Mouse (Mus musculus) adrenal gland (tissue): ENCODE data around the gene Acot7.

Experiments used
- intact Hi-C: fragments of 180-260 bp; cut with DNase I; formaldehyde crosslinking; loops from one replicate; pipeline ENCODE4 v1.15.1; 2025
- long read RNA-seq, 2 experiments: library from polyadenylated mRNA; unstranded; transcript quantifications; one replicate each; pipeline ENCODE4 v2.0.0; 2020; ENCODE audit warnings: borderline replicate concordance in 1 of 2; ENCODE audit not compliant: insufficient replicate concordance in 1 of 2

Acot7 gene
- long read RNA-seq, experiment 1, transcript Acot7-206 (9 exons, 1,505 nt) = minor isoform, 7 of 23 reads
- long read RNA-seq, experiment 1, transcript Acot7-202 (9 exons, 1,457 nt) = major isoform, 15 of 23 reads
- long read RNA-seq, experiment 1, partial matches to known transcripts = 0 of 23 reads
- long read RNA-seq, experiment 1, other reads (novel, unspliced or antisense) = 1 of 23 reads
- long read RNA-seq, experiment 2, transcript Acot7-206 (9 exons, 1,505 nt) = minor isoform, 6 of 38 reads
- long read RNA-seq, experiment 2, transcript Acot7-202 (9 exons, 1,457 nt) = major isoform, 26 of 38 reads
- long read RNA-seq, experiment 2, partial matches to known transcripts = 3 of 38 reads
- long read RNA-seq, experiment 2, other reads (novel, unspliced or antisense) = 3 of 38 reads

DNA sequence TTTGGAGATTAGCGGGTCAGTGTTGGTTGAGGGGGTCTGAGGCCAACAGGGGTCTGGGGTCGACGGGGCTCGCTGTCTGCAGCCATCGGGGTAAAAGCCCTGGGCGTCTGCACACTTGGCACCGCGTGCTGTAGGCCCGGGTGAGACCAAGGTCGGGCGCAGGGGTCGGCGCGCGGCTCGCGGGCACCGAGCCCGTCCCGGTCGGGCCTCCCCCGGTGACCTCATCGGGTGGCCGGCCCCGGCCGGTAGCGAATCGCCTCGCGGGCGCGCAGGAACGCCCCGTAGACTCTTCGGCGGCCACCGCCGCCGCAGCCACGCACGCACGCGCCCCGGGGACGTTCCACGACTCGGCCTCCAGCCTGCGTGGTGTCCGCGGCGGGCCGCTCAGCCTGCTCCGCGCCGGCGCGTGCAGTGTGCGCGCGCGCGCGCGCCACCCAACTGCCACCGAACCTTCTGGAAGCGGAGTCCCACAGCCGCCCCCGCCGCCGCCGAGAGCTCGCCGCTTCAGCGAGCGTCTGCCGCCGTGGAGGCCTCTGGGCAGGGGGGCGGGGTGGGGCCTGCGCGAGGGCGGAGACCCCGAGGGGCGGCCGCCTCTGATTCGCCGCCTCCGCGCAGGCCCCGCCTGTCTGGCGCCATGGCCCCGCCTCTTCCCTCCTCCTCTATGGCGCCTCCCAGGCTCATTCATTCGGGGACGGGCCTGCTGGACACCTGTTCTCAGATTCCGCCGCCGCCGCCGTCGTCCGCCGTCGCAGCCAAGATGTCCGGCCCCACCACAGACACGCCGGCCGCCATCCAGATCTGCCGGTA lies at the start of gene Acot7:
Acot7 (plus strand) TSS at position 598 of the 807 bp plus-strand sequence.
- intact Hi-C loops = loop anchor here (10.0 kb wide), 1 partner anchor 257 kb away; no protein-coding TSS in a partner anchor

GRCm38 (mm10) chr4:152128784-152129183 lies 49.1 kb upstream of the Acot7 start:
- intact Hi-C loops = no loop called here

GRCm38 (mm10) chr4:152129395-152129930 lies 48.5 kb upstream of the Acot7 start:
- intact Hi-C loops = no loop called here

DNA sequence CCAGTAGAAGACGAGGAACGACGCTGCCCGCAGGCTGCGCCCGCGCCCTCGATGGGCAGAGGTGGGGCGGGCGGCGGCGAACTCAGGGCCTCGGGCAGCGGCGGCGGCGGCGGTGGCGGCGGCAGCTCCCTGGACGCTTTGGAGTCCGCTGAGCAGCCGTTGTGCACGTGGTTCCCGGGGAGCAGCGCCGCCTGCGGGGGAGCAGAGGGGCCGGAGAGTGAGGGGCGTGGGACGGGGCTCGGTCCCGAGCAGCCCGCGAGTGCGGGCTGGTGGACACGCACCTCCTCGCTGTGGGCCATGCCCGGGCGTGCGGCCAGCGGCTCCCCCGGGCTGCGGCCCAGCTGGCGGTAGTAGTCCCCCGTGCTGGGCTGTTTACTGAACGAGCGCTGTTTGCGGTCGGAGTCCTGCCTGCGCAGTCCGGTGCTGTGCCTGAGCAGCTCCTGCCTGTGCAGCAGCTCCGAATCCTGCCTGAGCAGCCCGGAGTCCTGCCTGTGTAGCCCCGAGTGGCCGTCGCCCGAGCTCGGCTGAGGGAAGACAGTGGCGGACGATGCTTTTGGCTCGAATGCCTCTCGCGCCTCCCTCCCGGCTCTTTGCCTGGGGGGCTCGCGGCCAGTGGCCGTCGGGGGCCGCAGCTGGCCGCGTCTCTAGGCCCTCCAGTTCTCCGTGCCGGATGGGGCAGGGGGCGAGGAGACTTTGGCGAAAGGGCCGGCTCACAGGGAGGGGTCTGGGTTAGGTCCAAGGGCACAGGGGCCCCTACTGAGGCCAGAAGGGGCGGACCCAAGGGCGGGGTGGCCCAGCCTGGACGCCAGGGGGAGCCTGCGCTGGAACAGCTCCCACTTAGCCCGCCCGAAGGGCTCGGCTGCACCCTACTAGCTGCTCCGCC lies 46.9 kb upstream of the Acot7 start:
- intact Hi-C loops = no loop called here

DNA sequence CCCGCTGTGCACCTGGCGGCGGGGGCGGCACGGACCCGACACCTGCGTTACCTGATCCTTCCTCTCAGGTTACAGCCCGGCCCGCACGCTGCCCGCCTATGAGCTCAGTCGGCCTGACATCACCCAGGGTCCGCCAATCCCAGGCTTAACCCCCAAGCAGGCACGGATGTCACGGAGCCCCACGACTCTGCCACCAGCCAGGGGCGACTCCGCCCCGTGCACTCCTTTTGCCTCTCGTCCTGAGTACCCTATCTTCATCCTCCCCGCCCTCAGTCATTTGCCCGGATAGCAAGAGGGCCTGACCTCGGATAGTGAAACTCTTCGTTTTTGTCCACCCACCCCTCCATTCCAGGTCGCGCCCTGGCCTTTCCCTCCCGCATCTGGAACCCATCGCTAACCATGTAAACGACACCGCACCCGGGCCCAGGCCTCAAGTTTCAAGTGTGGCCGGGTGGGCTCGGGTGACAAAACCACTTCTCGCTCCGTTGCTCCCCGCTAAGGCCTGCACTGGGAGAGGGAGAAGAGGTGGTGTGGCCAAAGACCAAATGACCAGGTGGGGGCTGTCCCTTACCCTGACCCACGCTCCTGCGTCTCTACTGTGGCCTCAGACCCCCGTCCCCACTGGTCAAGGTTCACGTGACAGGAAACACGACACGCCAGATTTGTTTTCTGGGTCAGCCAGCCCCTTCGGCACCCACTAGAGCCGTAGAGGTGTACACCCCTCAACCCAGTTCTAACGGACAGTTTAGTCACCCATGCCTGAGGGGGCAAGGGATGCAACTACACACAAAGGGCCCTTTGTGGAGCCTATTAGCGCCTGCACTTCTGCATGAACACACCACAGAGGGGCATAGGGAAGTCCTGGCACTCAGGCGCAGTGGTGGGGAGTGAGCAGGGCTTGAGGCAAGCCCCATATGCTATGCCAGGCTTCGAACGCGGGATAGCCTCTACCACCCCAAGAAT lies 45.8 kb upstream of the Acot7 start:
- intact Hi-C loops = no loop called here

- intact Hi-C loops = no loop called here
Measured at GRCm38 (mm10) chr4:152132772-152133169, 45.2 kb upstream of the Acot7 start.

DNA sequence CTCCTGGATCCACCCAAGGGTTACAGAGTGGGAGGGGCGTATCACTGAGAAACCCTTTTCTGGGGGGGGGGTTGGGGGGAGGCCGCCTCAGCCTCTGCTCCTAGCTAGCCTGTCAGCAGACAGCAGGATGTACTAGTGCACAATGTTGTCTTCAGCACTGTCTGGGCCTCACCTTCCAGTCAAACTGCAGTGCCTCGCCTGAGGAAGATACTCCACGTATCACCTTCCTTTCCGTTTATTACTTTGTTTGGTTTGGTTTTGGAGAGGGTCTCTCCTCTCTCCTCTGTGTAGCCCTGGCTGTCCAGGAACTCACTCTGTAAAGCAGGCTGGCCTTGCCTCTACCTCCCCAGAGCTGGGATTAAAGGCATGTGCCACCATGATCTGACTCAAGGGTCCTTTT lies 44.7 kb upstream of the Acot7 start:
- intact Hi-C loops = no loop called here

GRCm38 (mm10) chr4:152134507-152134906 lies 43.4 kb upstream of the Acot7 start:
- intact Hi-C loops = no loop called here

- intact Hi-C loops = loop anchor here (5.0 kb wide), 1 partner anchor 33 kb away; no protein-coding TSS in a partner anchor
Measured at GRCm38 (mm10) chr4:152135363-152135762, 42.6 kb upstream of the Acot7 start.

DNA sequence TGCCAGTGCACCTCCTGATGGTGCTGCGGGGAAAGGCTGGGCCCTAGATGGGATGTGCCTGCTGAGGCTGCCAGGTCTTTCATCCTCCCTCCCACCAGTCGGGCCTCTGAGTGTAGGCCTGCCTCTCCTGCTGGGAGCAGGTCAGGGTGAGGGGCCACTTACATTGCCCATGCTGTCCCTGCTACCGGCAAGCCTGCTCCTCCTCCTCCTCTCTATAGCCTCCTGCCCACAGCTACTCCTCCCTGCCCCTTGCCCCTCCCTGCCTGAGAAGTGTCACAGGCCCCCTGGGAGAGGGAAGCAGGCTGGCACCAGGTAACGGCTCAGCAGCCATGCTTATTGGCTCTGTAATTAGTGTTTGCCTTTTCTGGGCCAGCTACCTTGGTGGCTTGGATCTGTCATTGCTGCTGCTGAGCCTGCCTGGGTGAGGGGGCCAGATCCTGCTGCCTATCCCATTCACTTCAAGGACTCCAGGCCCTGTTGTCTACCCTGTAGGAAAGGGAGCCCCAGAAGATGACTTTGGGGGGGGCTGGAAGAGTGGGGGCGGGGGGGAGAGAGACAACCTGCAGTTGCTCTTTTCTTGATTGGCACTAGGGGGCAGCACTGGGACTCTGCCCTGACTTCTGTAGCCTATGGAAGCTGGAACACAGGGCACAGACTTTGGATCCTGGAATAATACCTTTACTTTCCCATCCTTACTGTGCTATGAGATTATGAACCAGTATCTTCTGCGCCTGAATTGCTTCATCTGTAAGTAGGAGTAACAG lies 41.6 kb upstream of the Acot7 start:
- intact Hi-C loops = loop anchor here (5.0 kb wide), 1 partner anchor 34 kb away; no protein-coding TSS in a partner anchor

DNA sequence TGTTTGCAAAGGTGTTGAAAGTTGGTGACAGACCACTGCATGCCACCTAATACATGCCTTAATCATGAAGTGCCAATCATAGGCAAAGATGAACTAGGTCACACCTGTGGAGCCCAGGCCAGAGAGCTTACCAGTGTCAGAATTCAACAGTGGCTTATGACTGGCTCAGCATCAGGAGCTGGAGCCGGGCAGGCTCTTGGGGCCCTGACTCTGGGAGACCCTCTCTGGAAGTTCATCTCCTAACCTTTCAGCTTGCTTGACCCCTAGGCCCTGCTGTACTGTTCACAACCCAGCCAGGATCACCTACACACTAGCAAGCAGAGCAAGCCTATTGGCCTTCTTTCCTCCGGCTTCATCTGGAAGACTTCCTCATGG lies 41.1 kb upstream of the Acot7 start:
- intact Hi-C loops = loop anchor here (5.0 kb wide), 1 partner anchor 35 kb away; no protein-coding TSS in a partner anchor

GRCm38 (mm10) chr4:152138497-152139260 lies 39.3 kb upstream of the Acot7 start:
- intact Hi-C loops = loop anchor here (5.0 kb wide), 1 partner anchor 36 kb away; no protein-coding TSS in a partner anchor

- intact Hi-C loops = no loop called here
Measured at GRCm38 (mm10) chr4:152140441-152140840, 37.5 kb upstream of the Acot7 start.

DNA sequence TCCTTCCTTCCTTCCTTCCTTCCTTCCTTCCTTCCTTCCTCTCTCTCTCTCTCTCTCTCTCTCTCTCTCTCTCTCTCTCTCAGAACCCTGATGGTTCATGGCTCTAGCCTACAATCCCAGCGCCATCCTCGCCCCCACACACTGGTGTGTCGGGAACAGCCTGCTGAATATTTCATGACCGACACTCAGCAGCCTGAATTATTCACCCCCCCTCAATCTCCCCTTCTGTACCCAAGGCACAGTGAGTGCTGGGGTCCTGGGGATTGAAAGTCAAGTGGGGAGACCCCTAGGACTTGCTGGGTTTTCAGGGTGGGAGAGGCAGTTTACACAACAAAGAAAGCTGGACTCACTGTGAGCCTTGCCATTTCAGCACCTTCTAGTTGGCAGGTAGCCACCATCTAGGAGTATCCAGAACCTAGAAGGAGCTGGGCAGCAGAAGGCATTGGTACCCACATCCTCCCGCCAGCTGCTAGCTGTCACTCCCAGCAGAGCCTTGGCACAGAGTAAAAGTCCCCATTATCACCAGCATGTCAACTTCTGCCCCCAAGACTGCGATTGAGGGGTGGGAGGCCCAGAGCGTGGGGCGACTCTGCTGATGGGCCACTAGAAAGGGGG lies 36.3 kb upstream of the Acot7 start:
- intact Hi-C loops = no loop called here

GRCm38 (mm10) chr4:152143632-152144031 lies 34.3 kb upstream of the Acot7 start:
- intact Hi-C loops = no loop called here

- intact Hi-C loops = no loop called here
Measured at GRCm38 (mm10) chr4:152145473-152145872, 32.5 kb upstream of the Acot7 start.

DNA sequence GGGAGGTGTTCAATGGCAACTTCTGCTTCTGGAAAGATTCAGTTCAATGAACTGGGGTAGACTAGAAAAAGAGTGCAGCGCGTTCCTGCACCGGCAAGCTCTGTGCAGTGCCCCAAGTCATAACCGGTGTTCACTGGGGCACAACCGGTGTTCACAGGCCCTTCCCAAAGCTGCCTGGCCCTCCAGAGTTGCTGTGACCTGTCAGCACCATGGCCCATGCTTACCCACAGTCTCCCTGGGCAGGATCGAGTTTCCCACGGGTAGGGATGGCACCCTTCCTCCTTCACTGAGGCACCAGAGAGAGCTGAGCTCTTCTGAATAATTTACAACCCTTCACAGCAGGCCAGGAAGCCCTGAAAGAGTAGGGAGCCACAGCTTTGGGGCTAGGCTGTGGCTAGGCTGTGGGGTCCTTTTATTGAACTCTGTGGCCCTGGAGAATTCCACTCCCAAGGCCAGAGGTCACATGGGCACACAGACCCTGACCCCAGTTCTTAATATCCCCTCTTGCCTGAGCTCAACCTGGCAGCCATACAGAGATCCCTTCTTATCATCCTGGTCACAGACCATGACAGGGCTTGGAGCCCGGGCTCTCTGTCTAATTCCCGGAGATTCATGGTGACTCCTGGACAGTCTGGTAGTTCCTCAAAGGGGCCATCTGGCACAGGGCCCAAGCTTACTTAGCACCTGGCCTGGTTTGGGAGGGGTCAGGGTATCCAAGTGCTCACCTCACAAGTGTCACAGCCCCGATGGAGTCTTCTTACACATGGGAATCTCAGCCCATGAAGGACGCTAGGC lies 31.7 kb upstream of the Acot7 start:
- intact Hi-C loops = no loop called here
